Mouse (Mus musculus) MEL-GATA-1-ER (cell line): ENCODE results near the gene Etfa.

ENCODE experiments used
- DNase-seq: peaks from one replicate; pipeline ENCODE4 v3.0.0-alpha.2; 2012; ENCODE audit warnings: low read depth; ENCODE audit errors: extremely low read depth

The Etfa gene

GRCm38 (mm10) chr9:55511521-55511993, 486 bp downstream of the Etfa start:
- peak; percentile 20 for DNase-seq

DNA sequence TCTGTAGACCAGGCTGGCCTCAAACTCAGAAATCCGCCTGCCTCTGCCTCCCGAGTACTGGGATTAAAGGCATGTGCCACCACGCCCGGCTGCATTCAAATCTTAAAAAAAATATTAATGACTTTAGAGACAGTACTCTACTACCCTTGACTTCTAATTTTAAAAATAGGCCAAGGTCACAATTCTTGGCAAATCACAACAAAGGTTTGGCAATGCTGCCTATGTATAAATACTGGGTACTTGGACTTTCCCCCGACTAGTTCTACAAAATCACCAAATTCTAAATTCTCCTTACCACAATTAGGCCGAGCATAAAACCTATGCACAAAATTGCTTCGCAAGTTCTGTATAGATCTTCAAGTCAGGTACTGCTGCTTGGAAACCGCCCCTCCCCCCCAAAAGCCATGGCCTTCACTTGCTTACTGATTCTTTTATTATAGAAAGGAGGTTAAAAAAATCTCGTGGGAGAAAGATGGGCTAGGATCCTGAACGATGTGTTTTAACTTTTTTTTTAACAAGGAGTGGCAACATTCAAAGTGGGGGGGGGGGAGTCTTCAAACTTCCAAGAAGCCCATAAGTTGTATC, 1.3 kb downstream of the Etfa start:
- no peak for DNase-seq

DNA sequence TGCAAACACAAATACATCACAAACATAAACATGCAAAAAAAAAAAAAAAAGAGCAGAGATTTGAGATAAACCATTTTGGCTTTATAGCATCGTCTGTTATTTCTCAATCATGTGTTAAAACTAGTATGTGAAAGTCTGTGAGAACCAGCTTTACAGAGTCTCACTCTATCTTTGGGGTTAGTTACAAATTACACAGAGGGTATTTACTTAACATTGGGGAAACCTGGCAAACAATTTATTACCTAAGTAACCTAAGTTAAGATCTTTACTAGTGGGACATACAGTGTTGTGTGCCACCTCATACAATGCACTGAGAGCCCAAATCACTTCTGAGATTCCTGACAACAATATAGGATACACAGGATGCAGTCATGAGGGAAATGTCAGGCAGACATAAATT, 2.3 kb downstream of the Etfa start:
- no peak for DNase-seq

DNA sequence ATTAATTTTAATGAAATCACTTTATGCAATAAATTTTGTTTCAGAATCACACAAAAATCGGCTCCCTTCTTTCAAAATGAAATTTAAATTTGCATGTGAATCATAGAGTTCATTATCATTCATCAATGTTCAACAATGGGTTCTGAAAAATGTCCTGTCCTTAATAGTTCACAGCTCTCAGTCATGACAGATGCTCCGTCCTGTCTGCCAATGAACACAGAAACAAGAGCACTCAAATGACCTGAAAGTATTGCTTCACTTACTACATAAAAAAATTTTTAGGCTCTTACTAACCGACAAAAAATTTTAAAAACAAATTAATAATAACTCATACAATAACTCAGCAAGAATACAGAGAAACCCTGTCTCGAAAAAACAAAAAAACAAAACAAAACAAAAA, 3.3 kb downstream of the Etfa start:
- no peak for DNase-seq

GRCm38 (mm10) chr9:55507922-55508321, 4.1 kb downstream of the Etfa start:
- DNase-seq: no peak

DNA sequence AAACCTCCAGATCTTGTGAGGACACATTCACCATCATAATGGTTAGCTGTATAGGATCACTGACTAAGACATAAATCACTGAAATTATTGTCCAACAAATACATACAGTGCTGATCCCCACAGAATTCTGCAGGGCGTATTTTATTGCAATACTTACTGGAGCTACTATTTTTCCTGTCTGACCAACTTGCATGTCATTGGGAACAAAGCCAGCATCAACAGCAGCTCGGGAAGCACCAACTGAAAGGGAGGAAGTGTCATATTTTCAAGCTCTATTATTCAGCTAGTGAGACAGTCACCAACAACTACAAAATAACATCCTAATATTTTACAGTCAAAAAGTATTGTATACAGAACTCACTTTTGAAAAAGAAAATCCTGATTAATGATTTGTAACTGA, 29.9 kb downstream of the Etfa start:
- no peak for DNase-seq

- peak; percentile 9 for DNase-seq
These were observed 33.3 kb downstream of the Etfa start for GRCm38 (mm10) chr9:55478699-55479098.

DNA sequence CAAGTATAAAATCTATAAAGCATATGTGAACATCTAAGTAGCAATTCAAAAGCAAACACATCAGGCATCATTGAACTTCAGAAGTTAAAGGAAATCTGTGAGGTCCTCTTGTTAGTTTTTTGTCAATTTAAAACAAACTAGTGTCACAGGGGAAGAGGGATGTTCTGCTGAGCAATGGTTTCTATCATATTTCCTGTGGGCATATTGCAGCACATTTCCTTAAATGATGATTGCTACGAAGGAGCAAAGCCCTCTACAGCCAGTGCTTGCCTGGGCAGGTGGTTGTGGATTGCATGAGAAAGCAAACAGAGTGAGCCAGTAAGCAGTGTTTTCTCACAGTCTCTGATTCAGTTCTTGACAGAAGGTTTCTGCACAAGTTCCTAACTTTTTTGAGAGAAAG, 36.0 kb downstream of the Etfa start:
- no peak for DNase-seq

GRCm38 (mm10) chr9:55468397-55468796, 43.6 kb downstream of the Etfa start:
- DNase-seq: no peak

GRCm38 (mm10) chr9:55453366-55453765, 58.7 kb downstream of the Etfa start:
- DNase-seq: no peak

- DNase-seq: no peak
These were observed 59.1 kb downstream of the Etfa start for GRCm38 (mm10) chr9:55452906-55453305.

DNA sequence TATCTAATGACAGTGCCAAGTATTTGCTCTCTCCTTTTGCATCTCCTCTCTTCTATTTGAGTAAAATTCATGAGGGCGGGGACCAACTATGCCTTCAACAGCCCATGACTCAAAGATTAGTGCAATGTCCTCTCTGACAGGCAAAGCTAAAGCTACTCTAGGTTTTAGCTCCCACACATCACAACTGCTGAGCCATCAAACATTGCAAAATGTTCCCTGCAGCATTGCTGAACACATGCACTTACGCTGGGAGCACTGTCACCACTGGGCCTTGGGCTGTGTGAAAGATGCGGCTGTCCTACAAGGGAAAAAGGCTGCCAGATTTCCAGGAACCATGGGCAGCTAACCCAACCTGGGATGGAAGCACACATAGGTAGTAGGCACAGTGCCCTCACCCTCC, 60.6 kb downstream of the Etfa start:
- no peak for DNase-seq

GRCm38 (mm10) chr9:55450035-55450434, 62.0 kb downstream of the Etfa start:
- no peak for DNase-seq

DNA sequence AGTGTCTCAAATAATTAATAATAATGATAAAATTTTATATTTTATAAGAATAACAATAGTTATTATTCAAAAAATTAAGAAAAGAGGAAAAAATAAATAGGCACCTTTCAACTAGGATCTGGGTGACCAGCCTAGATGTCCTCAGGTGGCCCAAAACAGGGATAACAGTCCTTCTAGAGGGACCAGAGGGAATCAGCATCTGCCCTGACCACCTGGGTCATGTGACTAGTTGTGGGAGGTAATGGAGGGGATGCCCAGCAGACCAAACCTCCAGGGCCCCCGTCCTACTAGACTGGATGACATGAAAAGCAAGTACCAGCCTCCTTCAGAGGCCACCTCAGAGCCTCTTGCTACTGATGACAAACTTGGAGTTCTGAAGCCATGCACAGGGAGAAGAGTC, 62.9 kb downstream of the Etfa start:
- no peak for DNase-seq

DNA sequence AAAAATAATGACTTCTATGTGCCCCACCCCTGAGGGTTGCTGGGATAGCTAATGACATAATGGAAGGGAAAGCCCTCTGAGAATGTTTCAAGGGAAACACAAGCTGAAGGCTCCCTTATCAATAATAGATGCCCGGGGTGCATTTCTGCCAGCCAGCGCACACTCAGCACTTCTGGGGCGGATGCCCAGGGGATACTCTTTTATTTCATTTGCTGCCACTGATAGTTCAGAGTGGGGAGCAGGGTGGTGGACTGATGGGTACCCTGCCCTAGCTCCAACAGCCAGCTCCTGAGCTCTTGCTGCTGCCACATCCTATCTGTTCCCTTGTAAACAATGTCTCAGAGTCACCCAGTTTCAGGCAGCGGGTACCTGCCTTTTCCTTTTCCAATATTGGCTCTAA, 64.5 kb downstream of the Etfa start:
- no peak for DNase-seq

DNA sequence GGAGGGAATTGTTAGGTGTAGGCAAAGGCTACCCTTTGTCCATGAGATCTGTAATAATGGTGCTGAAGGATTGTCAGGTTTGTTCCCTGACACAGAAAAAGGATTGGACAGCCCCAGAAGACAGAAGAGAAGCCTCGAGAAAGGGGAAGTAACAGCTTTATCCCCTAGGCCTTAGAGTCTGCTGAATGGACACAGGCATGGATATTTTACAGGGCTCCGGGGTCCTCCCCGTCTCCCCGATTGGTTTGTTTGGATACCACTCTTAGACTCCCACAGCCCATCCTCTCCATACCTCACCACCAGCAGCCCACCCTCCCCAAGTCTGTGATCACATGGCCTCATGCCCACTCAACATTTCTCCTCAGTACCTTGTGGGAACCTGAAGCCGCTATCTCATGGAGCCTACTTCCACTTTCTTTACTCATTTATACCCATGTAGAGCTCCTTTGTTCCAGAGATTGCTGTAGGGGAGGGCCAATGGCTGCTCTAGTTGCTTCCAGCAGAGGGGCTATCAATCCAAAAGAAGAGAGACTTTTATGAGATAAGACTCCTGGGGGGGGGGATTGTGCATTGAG, 72.8 kb downstream of the Etfa start:
- peak; percentile 32 for DNase-seq

- no peak for DNase-seq
These were observed 73.6 kb downstream of the Etfa start for GRCm38 (mm10) chr9:55438433-55438832.

GRCm38 (mm10) chr9:55433875-55434274, 78.2 kb downstream of the Etfa start:
- no peak for DNase-seq

GRCm38 (mm10) chr9:55432306-55433289, 79.4 kb downstream of the Etfa start:
- no peak for DNase-seq

DNA sequence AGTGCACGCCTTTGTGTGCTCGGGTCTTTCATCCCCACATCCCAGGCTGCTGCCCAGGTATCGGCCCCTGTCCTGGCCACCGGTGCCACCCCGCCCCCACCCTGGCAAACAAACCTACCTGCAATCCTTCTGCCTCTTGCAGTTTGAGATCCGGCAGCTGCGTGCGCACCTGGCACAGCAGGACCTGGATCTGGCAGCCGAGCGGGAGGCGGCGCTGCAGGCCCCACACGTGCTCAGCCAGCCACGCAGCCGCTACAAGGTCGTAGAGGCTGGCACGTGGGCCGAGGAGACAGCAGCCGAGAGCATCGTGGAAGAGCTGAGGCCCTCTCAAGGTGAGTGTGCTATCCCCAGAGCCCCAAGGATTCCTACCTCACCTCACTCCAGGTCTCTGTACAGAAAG, 81.9 kb downstream of the Etfa start:
- no peak for DNase-seq

DNA sequence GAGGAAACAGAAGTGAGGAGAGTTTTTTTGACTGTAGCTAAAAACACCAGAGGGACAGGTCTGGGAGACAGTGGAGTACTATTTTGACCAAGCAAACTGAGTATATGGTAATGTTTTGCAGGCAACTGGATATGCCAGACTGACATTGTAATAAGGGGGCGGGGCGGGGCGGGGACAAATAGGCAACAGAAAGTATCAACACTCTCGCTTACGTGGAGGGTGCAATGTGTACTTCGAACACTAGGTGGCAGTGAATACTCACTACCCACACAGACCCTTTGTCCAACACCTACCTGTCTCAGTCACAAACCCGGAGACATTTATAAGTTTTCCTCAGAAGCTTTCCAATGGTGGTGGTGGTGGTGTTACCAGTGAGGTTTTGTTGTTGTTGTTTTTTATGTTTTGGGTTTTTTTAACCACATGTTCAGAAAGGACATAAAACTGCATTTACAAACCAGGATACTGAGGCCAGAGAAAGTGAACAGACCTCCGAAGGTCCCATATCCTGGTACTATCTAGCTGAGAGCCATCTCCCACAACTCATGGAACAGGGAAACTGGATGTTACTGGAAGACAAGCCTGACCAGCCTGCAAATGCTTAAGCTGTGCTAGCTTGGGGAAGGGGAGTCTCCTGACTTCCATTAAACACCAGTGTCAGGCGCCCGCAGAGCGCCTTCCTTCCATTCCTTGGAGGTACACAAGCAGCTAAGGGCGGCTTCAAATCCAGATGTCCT, 82.6 kb downstream of the Etfa start:
- peak; percentile 65 for DNase-seq
